15 mouse cellular contexts compared by ENCODE assay signal in genomic region chr12:98270810-98271566, GRCm38 (mm10). TPM values are rescaled to one million over a fixed set of nuclear protein-coding genes. Genes with fewer than 3 reads are reported as not detected.
DNase-seq lines count a peak whose midpoint lies in the region; ATAC-seq and TF ChIP-seq lines count a peak whose summit lies in the region.
"Had no signal": no experiment of that assay in that cellular context is flagged by ENCODE, and none has a peak within 500 bp of the region (broad histone marks: within the 10 kb centered on the region; RNA-seq: fewer than 3 reads in every experiment).

No protein-coding gene starts in this region.

- WGBS in kidney, postnatal 0 days: 37% methylated on average over 12 of the region's 12 CpGs
- WGBS in macrophage (ENCODE audit: missing documents): 20% methylated on average over 11 of the region's 12 CpGs

- peaks cover 46% of the 10 kb centered on the region for H3K79me2 ChIP-seq in CH12.LX (replicated peaks; ENCODE audit: control insufficient read depth, extremely low read depth, insufficient read depth, poor library complexity, severe bottlenecking)
- peaks cover 74% of the 10 kb centered on the region for H3K79me2 ChIP-seq in macrophage (ENCODE audit: inconsistent target)

- no peak overlapping the region for H3K4me3 ChIP-seq in kidney, postnatal 0 days (replicated peaks; ENCODE audit: low read depth, low read length)
- H3K4me3 ChIP-seq in CH12.LX (replicated peaks in 1 of 3; ENCODE audit: low read depth in 2 of 3, low read length in 2 of 3, poor library complexity in 1 of 3): peak overlapping the region; percentile 53 to 91 (median 67)
- peak overlapping the region; percentile 53 for H3K4me3 ChIP-seq in macrophage (ENCODE audit: inconsistent target)
- H3K4me3 ChIP-seq: heart, adult 2 months; left cerebral cortex, adult 2 months; midbrain, embryonic 13.5 days; neural tube, embryonic 13.5 days had no signal

- TF ChIP-seq RAD21 in CH12.LX (IDR thresholded peaks at IDR 0.05; ENCODE audit: low read depth, low read length): no peak

- H3K27me3 ChIP-seq in kidney, postnatal 0 days (ENCODE audit: insufficient read depth, low read length): no peaks in the 10 kb centered on the region
- H3K27me3 ChIP-seq in CH12.LX (replicated peaks): no peaks in the 10 kb centered on the region
- H3K27me3 ChIP-seq: midbrain, embryonic 13.5 days; neural tube, embryonic 13.5 days had no signal

- no peaks in the 10 kb centered on the region for H3K36me3 ChIP-seq in kidney, postnatal 0 days (ENCODE audit: insufficient read depth, low read length)
- peaks cover 18 to 30% of the 10 kb centered on the region in 2 experiments for H3K36me3 ChIP-seq in CH12.LX (replicated peaks in 1 of 2; ENCODE audit: control insufficient read depth in 1 of 2, insufficient read depth in 1 of 2, low read length in 1 of 2)
- peaks cover 18% of the 10 kb centered on the region for H3K36me3 ChIP-seq in macrophage (ENCODE audit: inconsistent target)
- H3K36me3 ChIP-seq: midbrain, embryonic 13.5 days; neural tube, embryonic 13.5 days had no signal

- no peak; the same call in 1 of the 2 replicates for ATAC-seq in kidney, postnatal 0 days (replicated peaks; ENCODE audit: low FRiP score, low read depth)
- ATAC-seq: midbrain, embryonic 13.5 days had no signal

- H3K4me1 ChIP-seq in kidney, postnatal 0 days (replicated peaks; ENCODE audit: insufficient read depth, low read length): no peaks in the 10 kb centered on the region
- H3K4me1 ChIP-seq in CH12.LX (ENCODE audit: control insufficient read depth in 1 of 2, insufficient read depth in 2 of 2): peaks cover 18 to 48% of the 10 kb centered on the region in 2 experiments
- H3K4me1 ChIP-seq: midbrain, embryonic 13.5 days; neural tube, embryonic 13.5 days had no signal

- no peak for TF ChIP-seq EP300 in CH12.LX (IDR thresholded peaks at IDR 0.05; ENCODE audit: low read length)

- in situ Hi-C loops in CH12.LX (cut with MboI; ENCODE audit: low pct_ligation_motif_present, low pct_unique_long_range_greater_than_20kb, low sequenced_read_pairs): loop anchor here (10.0 kb wide), 1 partner anchor 56 kb away; no protein-coding TSS in a partner anchor

- H3K9ac ChIP-seq in kidney, postnatal 0 days (ENCODE audit: low read depth, low read length): no peak overlapping the region
- peak overlapping the region; percentile 97 for H3K9ac ChIP-seq in CH12.LX (ENCODE audit: insufficient read depth, low read depth)
- H3K9ac ChIP-seq: midbrain, embryonic 13.5 days; neural tube, embryonic 13.5 days had no signal

- TF ChIP-seq CTCF in kidney, postnatal 0 days (IDR thresholded peaks at IDR 0.05; ENCODE audit: low read depth): no peak
- TF ChIP-seq CTCF in CH12.LX (conservative IDR thresholded peaks at IDR 0.05 in 1 of 2, IDR thresholded peaks at IDR 0.05 in 1 of 2; ENCODE audit: low read depth in 2 of 2, low read length in 2 of 2): no peak

- H3K27ac ChIP-seq in kidney, postnatal 0 days: no peak overlapping the region
- H3K27ac ChIP-seq in CH12.LX (ENCODE audit: insufficient read depth, low read depth): peak overlapping the region; percentile 97
- peak overlapping the region; percentile 70 for H3K27ac ChIP-seq in macrophage
- H3K27ac ChIP-seq: heart, adult 2 months; left cerebral cortex, adult 2 months; midbrain, embryonic 13.5 days; neural tube, embryonic 13.5 days had no signal

- H3K9me3 ChIP-seq in kidney, postnatal 0 days (replicated peaks; ENCODE audit: low read length): no peaks in the 10 kb centered on the region
- H3K9me3 ChIP-seq in CH12.LX (replicated peaks; ENCODE audit: low read length): no peaks in the 10 kb centered on the region
- H3K9me3 ChIP-seq: midbrain, embryonic 13.5 days; neural tube, embryonic 13.5 days had no signal

- peak overlapping the region; percentile 46 for H3K4me2 ChIP-seq in kidney, postnatal 0 days (ENCODE audit: low read length)
- peak overlapping the region; percentile 80 for H3K4me2 ChIP-seq in CH12.LX (ENCODE audit: insufficient read depth, low read depth, poor library complexity, severe bottlenecking)
- H3K4me2 ChIP-seq: midbrain, embryonic 13.5 days; neural tube, embryonic 13.5 days had no signal

- peak; percentile 25 for DNase-seq in embryo, embryonic 9.5 days (ENCODE audit: extremely low spot score)
- DNase-seq in embryo, embryonic 10 days (ENCODE audit: low spot score): no peak
- DNase-seq in kidney, postnatal 0 days (ENCODE audit: low spot score): no peak
- no peak for DNase-seq in kidney, postnatal 4 days
- no peak for DNase-seq in CH12.LX (ENCODE audit: extremely low read depth)
- no peak for DNase-seq in right cerebral cortex, postnatal 14 days
- no peak for DNase-seq in cerebellum, adult 11-12 months
- DNase-seq: cerebellum, adult 2 months; heart, adult 2 months; kidney, postnatal 14 days; retina, postnatal 1 day had no signal

- dilution Hi-C loops in CH12.LX (cut with MboI; ENCODE audit: extremely low pct_ligation_motif_present, extremely low pct_unique_long_range_greater_than_20kb, low sequenced_read_pairs): no loop called here

- TF ChIP-seq POLR2A in CH12.LX (IDR thresholded peaks at IDR 0.05; ENCODE audit: low read depth, low read length): no peak

TF ChIP-seq in CH12.LX, 34 proteins besides CTCF, POLR2A, EP300 and RAD21:
- peak; percentile 3; the same call in 1 of the 2 replicates for TF ChIP-seq MAX (IDR thresholded peaks at IDR 0.05; ENCODE audit: low read length)
- peak; percentile 13 for TF ChIP-seq ETS1 (conservative IDR thresholded peaks at IDR 0.05; ENCODE audit: low read depth, low read length)
- no peak for TF ChIP-seq USF2 (conservative IDR thresholded peaks at IDR 0.05; ENCODE audit: low read depth, low read length)
- 0 out of 2 replicates have a peak, but pooled peaks have one; percentile 83 for TF ChIP-seq CHD1 (IDR thresholded peaks at IDR 0.05; ENCODE audit: low read depth, low read length)

RNA-seq across cellular contexts. Expression of gene Gpr65, which starts 2.6 kb away (rescaled TPM):
- 2.0 TPM in 2 replicates for polyA plus RNA-seq in kidney, postnatal 0 days (2015; fragmentation: Nextera tagmentation; extraction: Ambion mirVana)
- total RNA-seq in CH12.LX (2012; rRNA removed) (31.0 and 31.9 TPM in 2 replicates), CH12.LX (2014; rRNA removed) (80.3 and 84.1 TPM in 2 replicates)
- polyA plus RNA-seq in CH12.LX (2012; ENCODE audit: insufficient read length, low read depth) (72.6 and 80.5 TPM in 2 replicates), macrophage (2018) (99.7 to 173 TPM (median 110 TPM) in 3 replicates)
- 100 to 1,000 TPM in 12 of 26 experiments, 10 to 100 TPM in 11, 1 to 10 TPM in 3; 4.4 to 225 (median 96.2) TPM for total RNA-seq in macrophage (2018; cell fraction: chromatin; rRNA removed)
- total RNA-seq in macrophage (2018; cell fraction: cytosol; rRNA removed): 100 to 1,000 TPM in 25 of 26 experiments, 10 to 100 TPM in 1; 98.6 to 277 (median 172) TPM
- total RNA-seq in macrophage (2018; cell fraction: nucleus; rRNA removed): 100 to 1,000 TPM in 23 of 26 experiments, 10 to 100 TPM in 3; 18.3 to 575 (median 202) TPM

RNA-seq across cellular contexts. Expression of gene Galc, which starts 11.7 kb away (rescaled TPM):
- polyA plus RNA-seq in kidney, postnatal 0 days (2015; fragmentation: Nextera tagmentation; extraction: Ambion mirVana): 18.8 and 20.2 TPM in 2 replicates
- total RNA-seq in CH12.LX (2012; rRNA removed) (4.7 and 6.4 TPM in 2 replicates), CH12.LX (2014; rRNA removed) (1.6 and 1.8 TPM in 2 replicates)
- polyA plus RNA-seq in CH12.LX (2012; ENCODE audit: insufficient read length, low read depth) (8.6 and 9.1 TPM in 2 replicates), macrophage (2018) (80.9 to 133 TPM (median 112 TPM) in 3 replicates)
- total RNA-seq in macrophage (2018; cell fraction: chromatin; rRNA removed): 100 to 1,000 TPM in 22 of 26 experiments, 10 to 100 TPM in 4; 19.2 to 310 (median 194) TPM
- total RNA-seq in macrophage (2018; cell fraction: cytosol; rRNA removed): 100 to 1,000 TPM in 10 of 26 experiments, 10 to 100 TPM in 16; 26.4 to 197 (median 74.6) TPM
- 100 to 1,000 TPM in 21 of 26 experiments, 10 to 100 TPM in 5; 37.1 to 352 (median 156) TPM for total RNA-seq in macrophage (2018; cell fraction: nucleus; rRNA removed)

Comparison
In these comparisons a context has a peak if more than half of its experiments do, and no peak if none do; other contexts are left out.
1. RNA of gene Gpr65, which starts 2.6 kb away (polyA plus RNA-seq): 99.7 to 173 TPM in macrophage and 72.6 to 80.5 TPM in CH12.LX; 2.0 TPM in kidney, postnatal 0 days; every median in the first group is over 10 times any median in the second.